Mouse (Mus musculus): ENCODE data around the gene Fam172a. TPM values are rescaled to one million over a fixed set of nuclear protein-coding genes. Genes with fewer than 3 reads are reported as not detected.

Fam172a gene
- total RNA-seq, 2 experiments from 2014 or later: 7.3 to 7.6 TPM

- intact Hi-C loops (cut with DNase I): no loop called here
- no peak for DNase-seq
These were observed 255.8 kb downstream of the Fam172a start for GRCm38 (mm10) chr13:77957611-77958010.

- DNase-seq: no peak
- intact Hi-C loops (cut with DNase I): no loop called here
These were observed 257.9 kb downstream of the Fam172a start for GRCm38 (mm10) chr13:77959493-77960272.

- intact Hi-C loops (cut with DNase I): no loop called here
- no peak for DNase-seq
These were observed 274.4 kb downstream of the Fam172a start for GRCm38 (mm10) chr13:77976248-77976647.

GRCm38 (mm10) chr13:77977121-77977520 lies 275.3 kb downstream of the Fam172a start:
- intact Hi-C loops (cut with DNase I): no loop called here
- DNase-seq: no peak

GRCm38 (mm10) chr13:77982105-77982851 lies 280.4 kb downstream of the Fam172a start:
- intact Hi-C loops (cut with DNase I): loop anchor here (2.0 kb wide), 1 partner anchor 219 kb away; no protein-coding TSS in a partner anchor
- DNase-seq: peak in 1 of 2 experiments; percentile 6

GRCm38 (mm10) chr13:77982852-77983202 lies 281.0 kb downstream of the Fam172a start:
- intact Hi-C loops (cut with DNase I): loop anchor here (2.0 kb wide), 1 partner anchor 218 kb away; no protein-coding TSS in a partner anchor
- no peak for DNase-seq

- DNase-seq: no peak
- intact Hi-C loops (cut with DNase I): no loop called here
These were observed 289.5 kb downstream of the Fam172a start for GRCm38 (mm10) chr13:77991189-77991886.

- intact Hi-C loops (cut with DNase I): no loop called here
These were observed 302.8 kb downstream of the Fam172a start for GRCm38 (mm10) chr13:78004649-78005048.

GRCm38 (mm10) chr13:78005344-78005743 lies 303.5 kb downstream of the Fam172a start:
- no peak for DNase-seq
- intact Hi-C loops (cut with DNase I): no loop called here

More at GRCm38 (mm10) chr13:78004649-78005048, 302.8 kb downstream of the Fam172a start:
- no peak for DNase-seq

GRCm38 (mm10) chr13:78010176-78010575 lies 308.3 kb downstream of the Fam172a start:
- intact Hi-C loops (cut with DNase I): no loop called here
- DNase-seq: no peak

GRCm38 (mm10) chr13:78024683-78025294 lies 323.0 kb downstream of the Fam172a start, which contains the start of gene Pou5f2:
Gene Pou5f2, plus strand, starts transcription at chr13:78024902.
- DNase-seq: no peak
- intact Hi-C loops (cut with DNase I): no loop called here

- no peak for DNase-seq
- intact Hi-C loops (cut with DNase I): no loop called here
These were observed 331.0 kb downstream of the Fam172a start for GRCm38 (mm10) chr13:78032821-78033220.

- intact Hi-C loops (cut with DNase I): no loop called here
- no peak for DNase-seq
These were observed 335.4 kb downstream of the Fam172a start for GRCm38 (mm10) chr13:78037203-78037602.

- DNase-seq: no peak
- intact Hi-C loops (cut with DNase I): no loop called here
These were observed 341.4 kb downstream of the Fam172a start for GRCm38 (mm10) chr13:78043203-78043602.

- intact Hi-C loops (cut with DNase I): no loop called here
- no peak for DNase-seq
These were observed 343.3 kb downstream of the Fam172a start for GRCm38 (mm10) chr13:78045116-78045515.

GRCm38 (mm10) chr13:78087751-78088150 lies 385.9 kb downstream of the Fam172a start:
- intact Hi-C loops (cut with DNase I): no loop called here
- no peak for DNase-seq

GRCm38 (mm10) chr13:78090701-78091100 lies 388.9 kb downstream of the Fam172a start:
- intact Hi-C loops (cut with DNase I): no loop called here

GRCm38 (mm10) chr13:78091949-78092348 lies 390.1 kb downstream of the Fam172a start:
- intact Hi-C loops (cut with DNase I): no loop called here
- DNase-seq: no peak

More at GRCm38 (mm10) chr13:78090701-78091100, 388.9 kb downstream of the Fam172a start:
- DNase-seq: no peak

- DNase-seq: no peak
- intact Hi-C loops (cut with DNase I): no loop called here
These were observed 392.5 kb downstream of the Fam172a start for GRCm38 (mm10) chr13:78094352-78094751.
